Mouse (Mus musculus) spleen, embryonic (tissue): Measurements from ENCODE around the gene Nme7.

Experiments
- CTCF ChIA-PET: fragments of 350-600 bp; sonication (Branson Sonifier 250); formaldehyde crosslinking; loops from one replicate; lab custom pipeline; 2022; lab: Charles Lee

The Nme7 gene

DNA sequence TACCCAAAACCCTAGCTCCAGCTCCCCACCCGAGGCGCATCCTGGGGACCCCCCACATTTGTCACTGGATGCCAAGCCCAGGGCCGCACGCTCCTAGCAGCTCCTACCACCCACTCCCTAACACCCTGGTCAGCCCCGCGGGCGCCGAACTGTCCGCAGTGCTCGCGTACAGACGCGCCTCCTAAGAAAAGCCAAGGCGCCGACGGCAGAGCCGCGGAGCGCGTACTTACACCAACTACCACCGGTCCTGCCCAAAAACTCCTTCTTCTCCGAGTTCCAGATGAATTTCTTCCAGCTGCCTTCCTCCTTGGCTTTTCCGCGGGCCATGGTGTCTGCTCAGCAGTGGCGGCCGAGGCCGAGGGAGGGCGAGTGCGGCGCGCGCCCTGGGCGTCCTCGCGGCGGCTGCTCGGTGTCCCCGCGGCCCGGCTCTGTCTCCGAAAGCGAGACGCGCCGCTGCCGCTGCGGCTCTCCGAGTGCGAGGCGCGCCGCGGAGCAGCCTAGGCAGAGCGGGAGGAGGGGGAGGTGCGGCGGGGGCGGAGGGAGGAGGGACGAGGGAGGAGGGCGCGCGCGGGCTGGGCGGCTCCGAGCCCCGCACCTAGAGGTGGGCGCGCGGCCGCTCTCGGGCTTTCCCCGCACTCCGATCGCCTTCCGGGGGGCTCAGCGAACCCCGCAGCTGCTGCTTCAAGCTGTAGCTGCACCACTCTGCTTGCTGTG is 153.8 kb downstream of the Nme7 start:
- CTCF ChIA-PET: interaction anchor here (0.8 kb wide), 1 partner anchor 99 kb away, joined by 5 read pairs; no protein-coding TSS in a partner anchor

DNA sequence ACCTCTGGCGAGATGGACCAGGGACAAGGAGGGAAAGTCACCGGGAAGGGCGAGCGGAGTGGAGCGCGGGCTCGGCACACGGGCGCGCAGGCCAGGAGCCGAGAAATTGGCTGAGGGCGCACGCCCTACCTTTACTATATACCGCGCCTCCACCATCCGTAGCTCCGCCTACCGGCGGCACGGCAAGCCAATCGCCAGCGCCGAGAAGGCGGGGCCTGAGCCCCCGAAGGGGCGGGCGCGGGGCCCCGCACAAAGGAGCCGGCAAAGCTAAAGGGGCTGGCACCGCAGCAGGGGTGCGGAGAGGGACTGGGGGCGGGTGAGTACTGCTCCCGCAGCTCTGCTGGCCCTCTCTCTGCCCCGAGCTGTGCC is 154.3 kb downstream of the Nme7 start, which contains the start of gene Atp1b1:
Gene Atp1b1, minus strand, starts transcription at position 111 of the 369 bp plus-strand sequence.
- CTCF ChIA-PET: interaction anchor here (0.6 kb wide), 1 partner anchor 1303 kb away, joined by 3 read pairs; no protein-coding TSS in a partner anchor

DNA sequence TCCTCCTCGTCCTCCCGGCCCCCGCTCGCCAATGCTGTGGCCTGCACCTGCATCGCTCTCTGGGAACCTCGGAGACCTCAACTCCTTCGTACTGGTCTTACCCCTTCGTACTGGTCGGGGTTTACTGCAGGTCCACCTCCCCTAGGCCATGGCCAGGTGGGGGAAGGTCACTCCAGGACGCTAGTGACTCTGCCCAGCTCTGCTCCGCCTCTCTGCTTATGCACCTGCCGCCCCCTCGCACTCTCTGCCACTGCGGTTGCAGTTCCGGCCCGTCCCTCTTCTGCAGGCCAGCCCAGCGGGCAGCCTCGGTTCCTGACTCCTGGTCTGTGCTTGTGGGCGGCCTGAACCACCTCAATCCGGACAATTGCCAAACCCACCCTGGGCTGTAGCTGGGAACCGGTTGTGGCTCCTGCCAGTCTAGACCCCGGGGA is 154.7 kb downstream of the Nme7 start:
- CTCF ChIA-PET: interaction anchor here (0.6 kb wide), 1 partner anchor 1303 kb away, joined by 3 read pairs; no protein-coding TSS in a partner anchor

DNA sequence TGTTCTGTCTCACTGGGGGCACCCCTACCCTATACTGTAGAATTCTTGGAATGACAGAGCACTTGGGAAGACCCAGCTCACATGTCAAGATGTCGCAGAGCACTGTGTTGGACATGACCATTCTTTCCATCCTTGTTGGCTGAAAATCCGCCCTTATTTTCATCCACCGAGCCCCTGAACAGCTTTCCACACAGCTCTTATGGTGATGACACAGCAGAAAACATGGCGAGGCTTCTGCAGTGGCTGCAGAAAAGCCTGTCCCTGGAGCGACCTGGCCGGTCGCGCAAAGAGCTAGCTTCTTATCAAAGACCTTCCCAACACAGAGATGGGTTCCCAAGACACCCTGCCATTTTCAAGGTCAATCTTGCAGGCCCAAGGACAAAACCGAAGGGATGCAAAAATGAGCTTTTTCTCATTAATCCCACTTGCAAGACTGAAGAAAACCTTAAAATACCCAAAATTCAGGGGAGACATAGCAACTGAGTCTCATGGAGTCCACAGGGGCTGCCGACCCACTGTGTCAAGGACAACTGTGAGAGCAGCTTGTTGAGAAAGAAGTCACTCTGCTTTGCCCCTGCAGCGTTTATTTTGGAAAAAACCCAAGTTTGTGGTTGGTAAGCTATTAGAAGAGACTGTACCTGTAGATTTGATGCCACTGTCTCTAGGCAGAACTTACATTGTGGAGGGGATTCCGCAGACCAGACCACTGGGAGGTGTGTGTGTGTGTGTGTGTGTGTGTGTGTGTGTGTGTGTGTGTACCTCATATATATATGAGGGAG is 155.4 kb downstream of the Nme7 start:
- CTCF ChIA-PET: no interaction called here

DNA sequence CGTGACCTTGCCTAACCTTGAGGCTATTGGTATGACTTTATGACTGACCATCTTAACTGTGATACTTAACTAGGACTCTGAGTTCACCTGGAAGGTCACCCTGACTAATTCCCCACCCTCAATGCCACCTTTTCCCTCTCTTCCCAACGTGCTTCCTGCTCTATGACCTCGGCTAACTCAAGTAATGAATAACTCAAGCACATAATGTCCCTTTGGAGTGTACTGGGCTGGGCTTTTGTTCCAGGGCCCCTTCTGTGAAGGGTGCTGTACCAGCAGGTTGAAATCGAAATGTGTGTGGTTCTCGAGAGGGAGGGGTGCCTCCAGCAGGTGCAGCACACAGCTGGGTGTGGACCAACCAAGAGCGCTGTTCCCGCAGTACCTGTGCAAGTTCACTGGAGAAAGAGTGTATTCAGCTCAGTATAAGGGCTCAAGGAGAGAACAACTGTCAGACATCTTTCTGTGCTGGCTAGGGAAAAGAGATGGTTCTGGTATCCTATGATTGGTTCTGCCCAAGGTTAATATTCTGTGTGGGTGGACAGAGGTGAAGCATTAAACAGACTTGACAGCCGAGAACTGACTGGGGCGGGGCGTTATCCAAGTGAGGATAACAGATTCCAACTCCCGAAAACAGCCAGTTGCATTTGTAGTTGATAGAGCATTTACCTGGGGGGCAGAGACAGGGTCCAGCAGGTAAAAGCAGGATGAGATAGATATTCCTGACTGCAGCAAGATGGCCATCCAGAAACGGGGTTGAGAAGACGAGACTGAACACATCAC is 157.2 kb downstream of the Nme7 start:
- CTCF ChIA-PET: interaction anchor here (0.6 kb wide), 1 partner anchor 314 kb away, joined by 3 read pairs; no protein-coding TSS in a partner anchor

DNA sequence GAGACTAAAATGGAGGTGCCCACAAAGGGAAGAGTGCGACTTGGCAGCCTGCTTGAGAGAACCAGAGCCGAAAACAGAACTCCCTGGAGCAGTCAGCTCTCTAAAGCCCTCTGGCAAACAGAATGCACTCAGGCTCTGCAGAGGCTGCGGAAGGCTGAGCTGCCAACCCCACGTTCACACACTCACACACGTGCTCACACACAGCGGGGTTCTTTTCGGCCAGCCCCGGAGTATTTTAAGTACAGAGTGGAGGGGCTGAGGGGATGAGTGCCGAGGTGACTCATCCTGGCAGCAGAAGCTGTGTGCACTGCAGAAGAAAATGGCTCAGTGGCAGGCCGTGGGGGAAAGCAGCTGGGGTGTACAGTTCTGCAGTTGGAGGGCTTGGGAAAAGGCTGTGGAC is 157.8 kb downstream of the Nme7 start:
- CTCF ChIA-PET: no interaction called here

DNA sequence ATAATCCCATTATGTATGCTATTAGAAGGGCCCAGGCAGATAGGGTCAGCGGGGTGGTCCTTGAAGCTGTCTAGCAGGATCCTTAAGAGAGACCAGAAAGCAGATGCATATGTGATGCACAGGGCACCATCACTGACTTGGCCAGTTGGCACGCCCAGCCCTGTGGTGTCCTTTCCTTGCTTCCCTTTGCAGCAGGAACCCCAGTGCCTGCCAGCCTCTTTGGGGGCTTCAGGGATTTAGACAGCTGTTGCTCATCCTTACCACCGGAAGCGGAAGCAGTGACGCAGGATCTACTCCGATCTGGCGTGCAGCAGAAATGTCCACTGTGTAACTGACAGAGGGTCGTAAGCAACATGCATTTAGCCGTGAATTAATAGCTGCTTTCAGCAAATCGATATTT is 163.5 kb downstream of the Nme7 start:
- CTCF ChIA-PET: interaction anchor here (0.5 kb wide), 1 partner anchor 285 kb away, joined by 15 read pairs; no protein-coding TSS in a partner anchor

DNA sequence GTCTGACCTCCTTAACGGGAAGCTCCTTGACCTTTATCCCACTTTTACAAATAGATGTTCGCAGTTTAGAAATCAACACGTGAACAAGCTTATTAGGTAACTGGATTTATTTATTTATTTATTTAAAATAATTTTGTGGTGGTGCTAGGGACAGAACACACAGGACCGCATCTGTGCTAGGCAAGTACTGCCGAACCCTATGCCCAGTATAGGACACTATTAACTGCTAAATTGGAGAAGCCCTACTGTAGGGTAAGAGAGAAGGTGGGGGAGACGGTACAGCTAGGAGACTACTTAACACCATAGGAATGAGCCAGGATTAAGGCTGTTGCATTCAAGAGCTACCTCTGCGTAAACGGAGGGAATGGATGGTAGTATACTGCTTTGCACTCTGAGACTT is 164.4 kb downstream of the Nme7 start:
- CTCF ChIA-PET: no interaction called here

DNA sequence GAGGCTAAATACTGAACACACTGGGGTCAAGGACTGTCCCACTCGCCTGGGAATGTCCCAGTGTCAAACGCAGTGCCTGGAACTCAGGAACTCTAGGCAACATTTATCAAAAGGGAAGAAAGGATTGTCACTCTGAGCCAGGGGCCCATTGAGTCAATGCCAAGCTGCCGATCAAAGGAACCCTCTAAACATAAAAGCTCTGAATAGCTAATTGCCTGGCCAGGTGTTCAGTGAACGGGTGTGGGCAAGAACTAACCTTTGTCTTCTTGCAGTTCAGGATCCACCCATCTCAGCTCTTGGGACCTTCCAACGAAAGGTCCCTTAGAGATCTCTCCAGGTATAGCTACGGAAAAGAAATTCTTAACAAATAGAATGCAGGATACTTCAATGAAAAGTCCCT is 167.1 kb downstream of the Nme7 start:
- CTCF ChIA-PET: no interaction called here

DNA sequence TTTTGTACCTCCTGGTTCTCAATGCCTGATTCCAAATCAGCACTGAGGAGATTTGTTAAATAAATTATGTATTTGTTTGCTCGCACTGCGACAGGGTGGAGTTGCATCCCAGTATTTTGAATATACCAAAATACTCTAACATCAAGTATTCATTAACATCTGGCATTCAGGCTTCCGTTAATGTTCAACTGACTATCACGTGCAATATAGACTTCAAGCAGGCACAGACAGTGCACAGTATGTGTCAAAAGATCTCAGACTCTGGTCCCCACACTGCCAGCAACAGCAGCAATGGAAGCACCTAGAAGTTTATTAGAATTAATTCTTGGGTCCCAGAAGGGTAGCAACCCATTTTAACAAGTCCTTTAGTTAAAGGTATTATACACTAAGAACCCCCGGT is 167.7 kb downstream of the Nme7 start:
- CTCF ChIA-PET: no interaction called here

DNA sequence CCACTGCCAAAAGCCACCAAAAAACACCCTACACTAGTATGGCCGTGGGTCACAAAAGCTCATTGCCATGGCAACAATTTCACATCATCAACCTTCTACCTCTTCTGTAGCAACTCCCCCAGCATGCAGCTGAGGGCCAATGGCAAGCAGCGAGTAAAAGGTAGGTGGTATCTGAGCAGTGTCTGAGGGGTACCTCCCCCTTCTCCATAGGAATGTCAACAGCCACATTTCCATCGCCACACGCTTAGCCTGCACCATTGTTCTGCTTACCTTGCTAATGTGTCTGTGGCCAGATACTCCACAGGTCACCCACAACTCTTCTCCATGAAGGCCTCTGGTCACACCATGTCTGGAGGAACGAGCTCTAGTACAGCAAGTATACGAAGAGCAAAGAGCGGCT is 169.5 kb downstream of the Nme7 start:
- CTCF ChIA-PET: no interaction called here

DNA sequence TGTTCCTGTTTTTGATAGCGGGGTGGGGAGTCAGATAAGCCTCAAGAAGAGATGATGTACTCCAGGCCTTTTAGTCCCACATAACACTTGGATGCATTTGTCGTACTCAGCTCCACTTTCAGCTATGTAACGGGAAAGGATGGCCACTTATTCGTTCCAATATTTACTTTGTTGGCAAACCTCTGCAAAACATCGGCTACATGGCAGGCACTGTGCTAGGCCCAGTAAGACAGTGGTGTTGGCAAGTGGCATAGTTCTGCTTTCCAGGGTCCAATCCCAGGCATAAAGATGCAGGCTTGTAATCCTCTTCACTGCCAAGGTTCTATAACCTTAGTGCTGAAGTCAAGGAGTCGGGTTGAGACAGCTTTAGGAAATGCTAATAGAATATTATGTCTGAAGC is 170.4 kb downstream of the Nme7 start:
- CTCF ChIA-PET: no interaction called here

DNA sequence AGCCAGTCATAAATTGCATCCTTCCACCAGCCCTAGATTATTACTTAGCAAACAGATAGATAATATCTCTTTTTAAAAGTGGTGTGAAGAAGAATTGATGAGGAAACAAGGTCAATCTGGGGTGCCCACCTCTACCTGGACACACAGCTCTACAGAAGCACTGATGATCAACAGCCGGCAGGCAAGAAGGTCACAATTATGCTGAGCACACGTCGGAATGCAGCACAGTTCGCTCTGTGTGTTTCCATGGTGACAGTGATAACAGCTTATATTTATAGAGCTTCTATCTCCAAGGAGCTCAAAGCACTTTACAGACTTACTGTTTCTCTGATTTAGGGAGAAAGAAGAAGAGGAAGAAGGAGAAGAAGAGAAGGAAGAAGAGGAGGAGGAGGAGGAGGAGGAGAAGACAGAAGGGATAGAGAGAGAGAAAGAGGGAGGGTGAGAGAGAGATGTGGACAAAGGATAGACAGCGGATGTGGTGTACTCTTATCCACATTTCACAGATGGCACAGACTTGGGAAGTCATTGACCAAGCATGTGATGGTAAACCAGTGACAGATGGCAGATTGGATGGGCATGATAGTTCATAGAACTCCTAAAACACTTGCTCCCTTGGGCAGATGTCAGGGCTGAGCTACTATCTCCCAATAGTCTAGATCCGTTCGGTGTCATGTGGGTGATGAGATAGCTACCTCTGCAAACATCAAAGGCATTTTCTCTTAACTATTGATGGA is 171.0 kb downstream of the Nme7 start:
- CTCF ChIA-PET: no interaction called here

DNA sequence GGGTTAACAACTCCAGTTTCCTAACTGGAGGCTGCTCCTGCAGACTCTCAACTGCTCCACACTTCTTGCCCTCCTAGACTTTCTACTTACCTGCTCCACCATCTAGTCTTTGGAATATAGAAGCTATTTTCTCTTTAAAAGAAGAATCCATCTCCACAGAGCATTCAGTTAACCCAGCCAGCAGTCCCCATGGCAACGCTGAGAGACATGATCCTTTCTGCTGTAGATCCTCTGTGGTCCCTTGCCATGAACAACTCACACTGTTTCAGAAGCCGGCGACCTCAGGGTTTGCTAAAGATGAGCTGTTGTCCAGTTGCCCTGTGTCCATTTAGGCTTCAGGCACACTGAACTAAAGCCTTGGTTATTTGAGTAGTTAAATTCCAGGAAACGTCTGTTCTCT is 172.0 kb downstream of the Nme7 start:
- CTCF ChIA-PET: interaction anchor here (0.6 to 0.7 kb wide), 2 partner anchors 143 to 652 kb away, joined by 5 to 21 read pairs; no protein-coding TSS in a partner anchor

DNA sequence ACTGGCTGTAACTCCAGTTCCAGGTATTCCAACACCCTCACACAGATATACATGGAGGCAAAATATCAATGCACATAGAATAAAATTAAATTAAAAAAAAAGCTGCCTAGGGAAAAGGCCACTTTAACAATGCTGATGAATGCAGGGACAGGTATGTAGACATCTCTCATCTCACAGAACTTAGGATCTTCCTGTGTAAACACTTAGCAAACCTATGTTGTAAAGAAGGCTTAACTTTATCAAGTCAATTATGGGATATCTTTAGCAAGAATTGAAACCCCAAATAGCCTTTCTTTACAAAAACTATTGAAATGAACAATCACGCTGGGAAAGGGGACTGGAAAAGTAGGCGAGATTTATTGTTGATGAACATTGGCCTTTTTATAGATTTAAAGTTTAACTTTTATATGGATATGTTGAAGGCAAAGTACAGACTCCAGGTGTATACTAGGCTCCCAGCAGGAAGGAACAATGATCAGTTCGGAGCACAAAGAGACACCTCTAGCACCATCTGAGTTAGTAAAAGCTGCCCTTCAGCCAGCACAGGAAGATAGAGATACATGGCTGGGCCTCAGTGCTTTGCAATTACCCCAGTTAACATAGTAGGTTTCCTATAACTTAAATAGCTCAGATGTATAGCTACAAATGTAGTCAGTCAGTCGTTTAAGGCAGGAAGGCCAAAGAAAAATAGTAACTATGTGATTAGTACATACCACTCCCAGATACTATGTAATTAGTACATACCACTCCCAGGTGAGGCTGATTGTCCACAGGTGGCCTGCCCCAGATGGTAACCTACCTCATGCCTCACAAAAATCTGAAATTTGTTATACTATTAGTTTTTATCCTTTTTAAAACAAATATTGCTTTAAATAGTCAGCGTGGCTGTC is 177.1 kb downstream of the Nme7 start:
- CTCF ChIA-PET: no interaction called here

DNA sequence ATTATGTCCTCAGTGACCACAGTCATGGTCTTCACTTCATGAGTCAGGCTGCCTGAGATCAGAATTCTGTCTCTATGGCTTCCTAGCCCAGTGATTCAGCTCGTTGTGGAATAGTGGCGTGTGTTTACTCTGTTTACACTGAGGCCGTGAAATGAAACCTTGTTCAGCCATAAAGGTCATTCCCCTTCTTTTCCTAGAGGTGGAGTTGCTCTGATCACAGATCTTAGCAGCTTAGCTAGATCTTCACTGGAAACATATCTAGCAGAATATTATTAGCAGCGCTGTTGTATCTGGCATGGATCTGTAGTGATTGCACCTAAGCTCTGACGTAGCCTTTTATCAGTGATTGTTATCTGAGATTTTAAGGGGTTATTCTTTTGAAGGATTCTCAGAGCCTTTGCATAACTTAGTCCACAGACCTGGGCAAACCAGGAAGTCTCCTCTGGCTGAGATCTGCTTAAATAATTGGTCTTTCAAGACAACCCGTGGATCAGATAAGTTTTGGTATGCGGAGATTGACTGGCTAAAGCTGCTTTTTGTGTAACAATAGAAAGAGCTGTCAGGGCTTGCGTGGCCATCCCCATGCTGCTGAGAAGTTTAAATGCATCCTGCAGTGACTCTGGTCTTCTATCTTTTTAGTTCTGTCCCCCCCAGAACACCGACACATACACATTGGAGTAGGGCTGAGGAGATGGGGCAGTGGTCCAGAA is 177.9 kb downstream of the Nme7 start:
- CTCF ChIA-PET: no interaction called here

DNA sequence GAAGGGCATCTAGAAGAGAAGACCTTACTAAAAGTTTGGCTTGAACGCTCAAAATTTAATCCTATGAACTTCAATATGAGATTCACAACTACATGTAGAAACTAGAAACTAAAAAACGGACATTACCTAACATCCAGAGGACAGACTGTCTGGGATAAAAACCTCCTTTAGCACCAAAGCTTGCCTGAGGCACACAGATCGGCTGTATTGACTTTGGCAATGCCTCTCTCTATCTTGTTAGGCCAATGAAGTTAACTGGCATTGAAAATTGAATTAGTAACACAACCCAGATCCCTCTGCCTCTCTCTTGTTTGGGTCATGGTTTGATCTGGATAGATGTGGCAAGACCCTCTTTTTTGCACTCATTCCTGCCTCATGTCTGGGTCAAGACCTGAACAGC is 178.9 kb downstream of the Nme7 start:
- CTCF ChIA-PET: no interaction called here

DNA sequence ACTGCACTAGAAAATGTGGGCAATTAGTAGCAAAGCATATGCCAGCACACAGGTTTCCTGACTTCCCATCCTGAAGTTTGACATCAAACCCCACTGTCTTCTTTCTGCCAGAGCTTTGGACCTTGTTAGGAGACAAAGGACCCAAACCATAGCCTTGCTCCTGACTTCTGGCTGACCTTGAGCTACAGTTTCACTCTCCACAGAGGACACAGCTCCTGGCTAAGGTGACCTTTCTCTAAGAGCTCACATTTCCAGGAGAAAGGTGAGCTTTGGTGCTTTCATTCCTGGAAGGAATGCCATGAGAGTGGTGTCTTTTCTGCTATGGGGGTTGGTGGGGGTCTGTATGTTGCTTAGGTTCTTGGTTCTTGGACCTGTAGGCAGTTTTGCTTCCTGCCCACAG is 179.8 kb downstream of the Nme7 start:
- CTCF ChIA-PET: no interaction called here
